Mouse (Mus musculus) neural tube, embryonic 12.5 days (tissue): ENCODE results near the gene Emx1. TPM values are rescaled to one million over a fixed set of nuclear protein-coding genes. Genes with fewer than 3 reads are reported as not detected.
A peak's percentile ranks its signal among the peaks of the same experiment; 100 is the strongest.

Source experiments
- ATAC-seq: fragments of 200-750 bp; cut with Nextera tagmentation; 2 replicates; pipeline ENCODE4 v1.8.0; 2017; ENCODE audit warnings: low read depth, mild to moderate bottlenecking, moderate TSS enrichment, moderate library complexity; ENCODE audit not compliant: low FRiP score
- H3K27ac ChIP-seq: fragments of 300-500 bp; sonication (generic); 2 replicates; pipeline ENCODE4 v1.5.1; 2016
- H3K27me3 ChIP-seq: fragments of 300-500 bp; sonication (generic); replicated peaks from 2 replicates; pipeline ENCODE4 v1.6.1; 2016; ENCODE audit warnings: mild to moderate bottlenecking
- H3K36me3 ChIP-seq: fragments of 300-500 bp; sonication (generic); 2 replicates; pipeline ENCODE4 v1.6.1; 2016; ENCODE audit warnings: mild to moderate bottlenecking
- H3K4me1 ChIP-seq: fragments of 300-500 bp; sonication (generic); 2 replicates; pipeline ENCODE4 v1.6.1; 2016
- H3K4me2 ChIP-seq: fragments of 300-500 bp; sonication (generic); replicated peaks from 2 replicates; pipeline ENCODE4 v1.6.1; 2016; ENCODE audit warnings: mild to moderate bottlenecking
- H3K4me3 ChIP-seq: fragments of 300-500 bp; sonication (generic); 2 replicates; pipeline ENCODE4 v1.5.1; 2016
- H3K9ac ChIP-seq: fragments of 300-500 bp; sonication (generic); 2 replicates; pipeline ENCODE4 v1.6.1; 2016; ENCODE audit warnings: mild to moderate bottlenecking
- H3K9me3 ChIP-seq: fragments of 300-500 bp; sonication (generic); 2 replicates; pipeline ENCODE4 v1.6.1; 2016; ENCODE audit warnings: mild to moderate bottlenecking
- WGBS: fragments of 180-500 bp; shearing (Covaris S2); methylation state at CpG from one replicate; pipeline ENCODE4 v1.1.7; 2016; 5-methylcytosine and 5-hydroxymethylcytosine counted together
- polyA plus RNA-seq: library from polyadenylated mRNA; unstranded; fragments of >200 nt; fragmentation: Nextera tagmentation; extraction: Ambion mirVana; gene quantifications from 2 replicates; pipeline ENCODE4 v1.2.1, GENCODE M21; 2016

The Emx1 gene
- polyA plus RNA-seq, 1 experiment from 2014 or later = 0.16 TPM

DNA sequence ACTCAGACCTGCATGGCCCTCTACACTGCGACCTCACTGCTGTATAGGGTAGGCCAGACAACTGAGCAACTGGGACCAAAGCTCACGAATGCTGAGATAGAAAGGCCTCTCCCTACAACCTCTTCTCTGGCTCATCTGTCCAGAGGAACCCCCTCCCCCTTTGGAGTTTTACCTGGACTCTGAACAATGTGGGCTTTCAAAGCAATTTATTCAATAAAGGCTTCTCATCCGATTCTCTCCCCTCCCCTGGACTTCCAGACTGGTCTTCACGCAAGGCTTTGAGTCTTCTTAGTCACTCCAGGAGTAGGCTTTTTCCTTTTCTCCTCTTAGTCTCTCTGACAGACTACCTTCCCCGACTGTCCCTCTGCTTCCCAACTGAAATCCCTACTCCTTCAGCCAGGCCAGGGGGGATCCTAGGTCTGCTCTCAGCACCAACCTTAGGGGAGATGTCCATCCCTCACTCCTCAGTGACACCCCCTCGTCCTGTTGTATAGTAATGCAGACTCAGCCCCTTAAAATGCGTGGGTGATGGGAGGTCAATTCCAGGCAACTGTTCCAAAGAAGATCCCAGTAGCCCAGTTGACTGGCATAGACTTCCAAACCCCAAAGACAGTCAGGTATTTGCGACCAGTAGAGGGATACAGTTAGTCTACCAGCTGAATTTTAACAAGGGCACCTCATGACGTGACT lies 4.7 kb downstream of the Emx1 start:
- Histone ChIP-seq H3K36me3 (no peaks in the 10 kb centered on the region), H3K27ac (no peak overlapping the region), H3K9me3 (no peaks in the 10 kb centered on the region), H3K4me3 (no peak overlapping the region), H3K4me2 (no peak overlapping the region), H3K27me3 (peaks cover 97% of the 10 kb centered on the region), H3K4me1 (peaks cover 32% of the 10 kb centered on the region), H3K9ac (no peak overlapping the region)
- WGBS = 9% methylated on average over 9 of the region's 9 CpGs
- ATAC-seq = no peak

DNA sequence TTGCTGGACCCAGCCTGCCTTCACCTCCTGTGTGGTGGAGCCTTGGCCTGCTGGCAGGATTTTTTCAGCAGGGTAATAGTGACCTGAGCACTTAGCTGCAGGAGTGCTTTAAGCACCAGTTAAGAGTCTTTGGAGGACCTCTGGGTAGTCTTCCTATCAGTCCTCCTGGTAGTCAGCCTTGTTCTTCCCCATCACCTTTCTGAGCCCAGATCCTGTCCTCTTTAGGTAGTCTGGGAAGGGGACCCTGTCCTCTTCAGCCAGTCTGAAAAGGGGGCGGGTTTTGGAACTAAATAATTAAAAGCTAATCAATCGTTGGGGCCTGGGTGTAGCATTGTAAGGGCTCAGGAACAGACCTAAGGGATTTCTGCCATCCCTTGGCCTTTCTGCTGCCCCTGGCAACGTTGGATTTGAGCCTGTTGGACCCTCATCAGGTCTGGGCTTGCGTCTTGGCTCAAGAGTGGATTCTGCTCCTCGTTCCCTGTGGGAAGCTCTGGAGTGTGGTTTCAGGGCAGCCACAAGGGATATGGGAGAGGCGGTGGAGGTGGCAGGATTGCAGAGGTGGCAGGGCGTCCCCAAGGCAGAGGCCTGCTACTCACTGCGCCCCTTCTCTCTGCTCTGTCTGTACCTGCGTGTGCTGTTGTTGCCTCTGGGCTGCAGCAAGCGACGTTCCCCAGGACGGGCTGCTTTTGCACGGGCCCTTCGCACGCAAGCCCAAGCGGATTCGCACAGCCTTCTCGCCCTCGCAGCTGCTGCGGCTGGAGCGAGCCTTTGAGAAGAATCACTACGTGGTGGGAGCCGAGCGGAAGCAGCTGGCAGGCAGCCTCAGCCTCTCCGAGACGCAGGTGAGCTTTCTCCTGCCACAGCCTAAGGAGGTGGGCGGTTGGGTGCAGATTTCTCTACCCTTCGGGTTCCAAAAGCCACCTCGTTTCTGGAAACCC lies 6.4 kb downstream of the Emx1 start:
- Histone ChIP-seq H3K4me3 (no peak overlapping the region), H3K36me3 (no peaks in the 10 kb centered on the region), H3K4me2 (0 out of 2 replicates have a peak overlapping the region, but pooled peaks have one; percentile 7), H3K27me3 (peaks cover 80% of the 10 kb centered on the region), H3K9me3 (no peaks in the 10 kb centered on the region), H3K4me1 (peaks cover 20% of the 10 kb centered on the region), H3K9ac (no peak overlapping the region), H3K27ac (no peak overlapping the region)
- ATAC-seq = no peak
- 2% methylated on average over 29 of the region's 29 CpGs for WGBS

DNA sequence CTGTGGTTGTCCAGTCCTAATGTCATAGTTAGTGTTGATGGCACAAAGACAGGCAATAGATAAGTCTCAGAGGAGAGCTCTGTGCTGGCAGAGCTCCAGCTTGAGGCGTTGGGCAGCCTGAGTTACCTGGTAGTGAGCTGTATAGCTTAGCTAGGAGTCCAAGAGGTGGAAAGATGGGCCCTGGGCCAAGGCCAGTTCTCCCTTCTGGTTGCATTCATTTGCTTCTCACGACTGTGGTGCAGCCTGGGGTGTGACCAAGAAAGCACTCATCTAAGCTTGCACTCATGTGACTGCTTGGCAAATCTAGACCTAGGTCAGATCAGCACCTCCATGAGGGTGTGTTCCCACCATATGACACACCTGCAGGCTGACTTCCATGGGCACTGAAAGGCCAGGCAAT lies 10.7 kb downstream of the Emx1 start:
- peaks cover 49% of the 10 kb centered on the region for H3K27me3 ChIP-seq
- no peak overlapping the region for H3K4me2 ChIP-seq

DNA sequence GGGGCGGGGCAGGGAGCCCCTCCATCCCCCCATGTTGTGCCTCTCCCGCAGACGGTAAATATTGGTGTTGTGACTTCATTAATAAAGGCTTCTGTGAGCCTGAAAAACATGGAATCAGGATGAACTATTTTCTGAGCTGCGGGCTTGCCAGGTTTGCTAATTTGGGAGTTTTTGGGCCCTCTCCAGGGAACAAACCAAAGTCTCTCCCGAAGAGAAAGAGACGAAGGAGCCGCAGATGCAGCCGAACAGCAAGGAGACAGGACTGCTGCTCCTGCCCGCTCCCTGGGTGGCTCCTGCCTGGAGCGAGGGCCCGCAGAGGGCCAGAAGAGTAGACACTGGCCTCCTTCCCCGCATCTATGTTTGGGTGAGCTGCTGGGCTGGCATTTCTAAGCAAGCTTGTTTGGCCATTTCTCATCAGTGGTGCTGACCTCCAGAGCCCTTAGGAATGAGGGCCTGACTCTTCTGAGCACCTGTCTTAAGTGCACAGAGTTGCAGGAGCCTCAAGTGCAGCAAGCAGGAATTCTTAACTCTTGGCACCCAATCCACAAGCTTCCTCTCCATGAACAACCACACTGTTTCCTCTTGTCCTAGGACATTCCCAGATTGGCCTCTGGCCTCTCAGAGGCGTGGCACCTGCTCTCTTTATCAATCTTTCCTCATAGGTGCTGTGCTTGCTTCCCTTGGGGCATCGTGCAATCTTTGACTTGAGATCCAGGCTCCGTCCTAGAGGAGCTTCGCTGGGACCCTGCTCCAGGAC lies 19.1 kb downstream of the Emx1 start:
- H3K36me3 ChIP-seq = no peaks in the 10 kb centered on the region
- H3K4me1 ChIP-seq = 0 out of 2 replicates have a peak, but pooled peaks cover 4% of the 10 kb centered on the region
- WGBS = 28% methylated on average over 16 of the region's 16 CpGs
- no peak overlapping the region for H3K4me3 ChIP-seq
- no peak overlapping the region for H3K27ac ChIP-seq
- H3K4me2 ChIP-seq = no peak overlapping the region
- no peak overlapping the region for H3K9ac ChIP-seq
- no peak for ATAC-seq
- H3K9me3 ChIP-seq = no peaks in the 10 kb centered on the region
- peaks cover 38% of the 10 kb centered on the region for H3K27me3 ChIP-seq

More for the DNA sequence above, 10.7 kb downstream of the Emx1 start:
- Histone ChIP-seq H3K4me1 (peaks cover 7% of the 10 kb centered on the region; the same call in 1 of the 2 replicates), H3K9ac (no peak overlapping the region), H3K36me3 (no peaks in the 10 kb centered on the region), H3K4me3 (no peak overlapping the region), H3K27ac (no peak overlapping the region), H3K9me3 (no peaks in the 10 kb centered on the region)
- no peak for ATAC-seq
- 78% methylated on average over 2 of the region's 2 CpGs for WGBS

DNA sequence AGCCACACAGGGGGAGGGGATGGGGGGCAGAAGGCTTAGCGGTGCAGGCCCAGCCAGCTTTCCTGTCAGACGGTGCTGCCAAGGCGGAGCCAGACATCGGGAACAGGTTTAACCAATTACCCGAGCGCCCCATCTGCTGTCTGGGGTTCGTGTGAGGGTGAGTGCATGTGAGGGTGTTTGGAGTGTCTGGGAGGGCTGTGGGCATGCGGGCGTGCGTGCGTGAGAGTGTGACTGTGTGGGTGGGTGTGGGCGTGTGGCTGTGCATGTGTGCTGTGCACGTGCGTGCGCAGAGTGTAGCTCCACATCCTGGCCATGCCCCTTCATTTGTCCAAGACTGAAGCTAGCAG lies 19.7 kb downstream of the Emx1 start:
- no peak overlapping the region for H3K27ac ChIP-seq
- no peak for ATAC-seq
- WGBS = 53% methylated on average over 15 of the region's 15 CpGs
- H3K4me1 ChIP-seq = 0 out of 2 replicates have a peak, but pooled peaks cover 4% of the 10 kb centered on the region
- no peaks in the 10 kb centered on the region for H3K36me3 ChIP-seq
- H3K9ac ChIP-seq = no peak overlapping the region
- H3K4me2 ChIP-seq = no peak overlapping the region
- no peak overlapping the region for H3K4me3 ChIP-seq
- H3K27me3 ChIP-seq = peaks cover 35% of the 10 kb centered on the region
- no peaks in the 10 kb centered on the region for H3K9me3 ChIP-seq

DNA sequence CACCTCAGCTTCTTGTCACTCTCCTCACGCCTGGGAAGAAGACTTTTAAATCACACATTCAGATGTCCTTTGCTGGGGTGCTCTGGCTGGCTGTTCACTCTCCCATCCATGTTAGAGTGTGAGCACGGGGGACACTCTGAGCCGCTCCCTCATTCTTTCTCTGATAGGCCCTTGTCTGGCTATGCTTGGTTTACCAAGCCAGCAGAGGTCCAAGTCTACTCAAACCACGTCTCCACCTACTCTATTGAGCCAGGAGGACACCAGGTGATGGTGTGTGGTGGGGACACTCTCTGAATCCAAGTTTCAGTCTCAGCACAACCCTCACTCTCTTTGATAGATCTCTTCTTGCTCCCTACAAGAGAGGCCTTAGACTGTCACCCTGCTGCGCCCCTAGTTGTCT lies 20.1 kb downstream of the Emx1 start:
- Histone ChIP-seq H3K4me2 (no peak overlapping the region), H3K27ac (no peak overlapping the region), H3K9ac (no peak overlapping the region), H3K27me3 (peaks cover 32% of the 10 kb centered on the region), H3K4me3 (no peak overlapping the region), H3K36me3 (no peaks in the 10 kb centered on the region), H3K4me1 (0 out of 2 replicates have a peak, but pooled peaks cover 4% of the 10 kb centered on the region), H3K9me3 (no peaks in the 10 kb centered on the region)
- 67% methylated on average over 5 of the region's 5 CpGs for WGBS
- no peak for ATAC-seq

DNA sequence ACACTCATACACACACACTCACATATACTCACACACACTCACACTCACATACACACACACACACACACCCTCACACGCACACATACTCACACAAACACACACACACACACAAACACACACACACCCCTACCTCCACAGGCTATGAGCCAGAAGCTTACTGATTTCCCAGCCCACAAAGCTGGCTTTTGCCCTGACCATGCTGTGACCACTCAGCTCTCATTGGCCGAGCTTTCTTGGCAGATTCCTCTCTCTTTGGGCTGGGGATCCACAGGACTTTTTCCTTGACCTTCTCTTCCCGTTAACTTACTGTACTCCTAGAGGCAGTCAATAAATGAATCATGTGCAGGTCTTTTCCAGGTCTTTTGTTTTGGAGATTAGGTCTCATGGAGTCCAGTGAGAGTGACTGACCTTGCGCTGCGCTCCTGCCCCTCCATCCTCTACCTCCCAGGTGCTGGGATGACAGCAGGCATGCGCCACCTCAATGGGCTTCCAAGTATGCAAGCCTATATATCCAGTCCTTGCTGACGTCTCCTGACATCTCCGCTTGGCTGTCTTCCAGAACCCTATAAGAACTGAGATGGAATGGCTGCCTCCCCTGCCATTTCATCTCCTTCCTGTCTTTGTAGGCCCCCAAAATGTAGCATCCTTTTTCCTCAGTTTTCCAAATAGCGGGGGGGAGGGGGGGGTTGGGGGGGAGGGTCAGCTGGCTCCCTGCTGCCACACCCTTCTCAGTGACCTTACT lies 22.2 kb downstream of the Emx1 start:
- Histone ChIP-seq H3K4me2 (no peak overlapping the region), H3K4me3 (no peak overlapping the region), H3K9me3 (no peaks in the 10 kb centered on the region), H3K27me3 (peaks cover 26% of the 10 kb centered on the region), H3K36me3 (no peaks in the 10 kb centered on the region), H3K27ac (no peak overlapping the region), H3K4me1 (0 out of 2 replicates have a peak, but pooled peaks cover 4% of the 10 kb centered on the region), H3K9ac (no peak overlapping the region)
- ATAC-seq = no peak
- 82% methylated on average over 9 of the region's 9 CpGs for WGBS

DNA sequence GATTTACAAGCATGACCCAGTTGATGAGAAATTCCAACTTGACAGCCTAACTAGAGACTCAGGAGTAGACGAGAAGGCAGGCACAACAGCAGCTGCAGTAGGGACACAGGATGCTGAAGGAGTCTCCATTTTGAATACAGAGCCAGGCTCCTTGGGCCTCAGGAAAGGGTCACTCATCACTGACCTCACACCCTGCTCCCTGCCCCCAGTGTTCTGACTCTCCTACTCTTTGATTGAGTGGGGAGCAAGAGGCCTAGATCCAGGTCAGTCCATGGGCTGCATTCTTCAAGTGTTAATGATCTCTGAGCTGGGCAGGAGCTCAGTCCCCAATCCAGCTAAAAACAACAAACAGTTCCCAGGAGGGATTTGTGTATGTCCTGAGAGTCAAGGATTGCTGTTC lies 23.4 kb downstream of the Emx1 start:
- no peak for ATAC-seq
- Histone ChIP-seq H3K36me3 (no peaks in the 10 kb centered on the region), H3K4me1 (0 out of 2 replicates have a peak, but pooled peaks cover 4% of the 10 kb centered on the region), H3K27me3 (peaks cover 21% of the 10 kb centered on the region), H3K4me3 (no peak overlapping the region), H3K27ac (no peak overlapping the region), H3K9me3 (no peaks in the 10 kb centered on the region), H3K4me2 (no peak overlapping the region), H3K9ac (no peak overlapping the region)
- 52% methylated on average over 1 of the region's 1 CpGs for WGBS

DNA sequence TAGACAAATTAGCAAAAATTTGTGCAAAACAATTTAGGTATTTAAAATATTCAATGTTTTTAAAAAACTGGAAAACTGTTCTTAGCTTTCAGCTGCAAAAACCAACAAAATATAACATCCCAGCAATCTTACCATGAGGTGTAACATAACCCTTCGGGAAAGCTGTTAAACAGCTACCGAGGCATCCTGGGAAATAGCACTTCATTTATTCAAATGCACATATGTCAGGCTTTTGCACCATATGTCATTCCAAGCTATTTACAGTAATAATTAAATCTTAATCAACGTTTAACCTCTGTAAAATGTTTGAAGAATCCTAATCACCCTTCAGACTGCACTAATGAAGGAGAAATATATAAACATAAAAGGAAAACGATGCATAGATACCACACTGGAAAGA lies 31.0 kb downstream of the Emx1 start:
- H3K27ac ChIP-seq = no peak overlapping the region
- no peak overlapping the region for H3K4me3 ChIP-seq
- no peaks in the 10 kb centered on the region for H3K9me3 ChIP-seq
- H3K4me1 ChIP-seq = 0 out of 2 replicates have a peak, but pooled peaks cover 8% of the 10 kb centered on the region
- no peak overlapping the region for H3K4me2 ChIP-seq
- H3K27me3 ChIP-seq = no peaks in the 10 kb centered on the region
- no peaks in the 10 kb centered on the region for H3K36me3 ChIP-seq
- 74% methylated on average over 4 of the region's 4 CpGs for WGBS
- no peak overlapping the region for H3K9ac ChIP-seq
- ATAC-seq = no peak

DNA sequence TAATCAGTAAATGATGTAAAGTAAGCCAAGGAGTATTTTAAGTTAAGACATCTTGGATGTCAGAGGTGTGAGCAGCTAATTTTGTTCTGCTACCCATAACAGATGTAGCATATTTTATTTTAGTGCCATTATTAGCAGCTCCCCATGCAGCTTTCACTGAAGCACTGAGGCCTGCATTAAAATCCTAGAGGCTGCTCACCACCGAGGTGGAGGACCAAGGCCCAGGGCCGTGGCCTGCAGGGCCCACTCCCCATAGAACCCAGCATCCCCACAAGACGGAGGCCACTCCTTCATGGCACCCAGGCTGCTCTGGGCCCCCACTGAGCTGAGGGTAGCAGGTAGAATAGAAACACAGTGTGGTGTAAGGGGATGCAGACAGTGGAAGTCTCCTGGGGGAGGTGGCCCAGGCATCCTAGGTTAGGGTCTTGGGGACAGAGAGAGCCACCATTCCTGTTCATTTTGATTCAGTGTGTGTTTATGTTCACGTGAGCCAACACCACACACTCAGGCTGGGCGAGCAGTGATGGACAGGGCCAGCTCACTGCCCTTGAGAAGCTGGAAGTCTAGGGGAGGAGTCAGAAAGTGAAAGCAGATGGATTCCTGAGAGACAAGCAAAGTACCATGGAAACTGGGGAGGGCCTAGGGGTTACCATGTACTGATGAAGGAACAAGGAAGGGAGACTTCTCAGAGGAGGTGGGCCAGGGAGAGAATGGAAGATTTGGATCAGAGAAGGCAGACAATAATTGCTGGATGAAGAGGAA lies 31.6 kb downstream of the Emx1 start:
- H3K27ac ChIP-seq = no peak overlapping the region
- H3K9ac ChIP-seq = no peak overlapping the region
- H3K4me2 ChIP-seq = no peak overlapping the region
- H3K9me3 ChIP-seq = no peaks in the 10 kb centered on the region
- no peak for ATAC-seq
- no peaks in the 10 kb centered on the region; the same call in 1 of the 2 replicates for H3K27me3 ChIP-seq
- no peak overlapping the region for H3K4me3 ChIP-seq
- H3K36me3 ChIP-seq = no peaks in the 10 kb centered on the region
- H3K4me1 ChIP-seq = peaks cover 14% of the 10 kb centered on the region; the same call in 1 of the 2 replicates
- 52% methylated on average over 5 of the region's 5 CpGs for WGBS

DNA sequence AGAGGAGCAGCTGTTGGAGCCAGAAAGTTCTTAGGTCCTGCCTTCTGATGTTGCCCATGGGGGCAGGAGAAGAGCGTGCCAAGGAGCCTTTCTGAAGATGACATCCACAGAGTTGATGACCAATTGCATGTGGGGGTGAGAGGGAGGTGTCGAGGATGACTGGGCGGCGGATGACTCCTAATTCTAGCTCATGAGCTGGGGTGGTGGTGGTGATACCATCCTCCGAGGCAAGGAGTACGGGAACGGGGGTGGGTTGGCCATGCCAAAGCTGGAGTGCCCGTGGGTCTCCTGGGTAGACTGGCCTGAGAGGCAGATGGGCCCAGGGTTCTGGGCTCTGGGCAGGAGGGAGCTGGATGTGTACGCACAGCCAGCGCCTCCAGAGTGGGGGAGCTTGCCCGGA lies 32.5 kb downstream of the Emx1 start:
- H3K36me3 ChIP-seq = no peaks in the 10 kb centered on the region
- H3K9ac ChIP-seq = no peak overlapping the region
- H3K4me3 ChIP-seq = no peak overlapping the region
- H3K4me1 ChIP-seq = peaks cover 16% of the 10 kb centered on the region; the same call in 1 of the 2 replicates
- no peak for ATAC-seq
- no peaks in the 10 kb centered on the region for H3K9me3 ChIP-seq
- H3K27ac ChIP-seq = no peak overlapping the region
- no peak overlapping the region for H3K4me2 ChIP-seq
- WGBS = 98% methylated on average over 11 of the region's 11 CpGs
- no peaks in the 10 kb centered on the region; the same call in 1 of the 2 replicates for H3K27me3 ChIP-seq
